Mouse (Mus musculus) olfactory bulb, adult 2 months (tissue): ENCODE results near the gene Lcn3. TPM values are rescaled to one million over a fixed set of nuclear protein-coding genes. Genes with fewer than 3 reads are reported as not detected.

Experiments used
- polyA plus RNA-seq: library from polyadenylated mRNA; stranded (reverse); fragments of >200 nt; gene quantifications from 2 replicates; pipeline ENCODE4 v1.2.4, GENCODE M21; 2012; ENCODE audit warnings: low replicate concordance; ENCODE audit not compliant: missing spikeins, insufficient read depth, insufficient read length

Lcn3 gene
- polyA plus RNA-seq, 1 experiment = not detected

Other genes starting within 250 kb of the Lcn3 start
- gene Traf2, start 218.6 kb upstream of the Lcn3 start, polyA plus RNA-seq = not detected in 2 replicates
- not detected in 2 replicates for gene Edf1, start 207.7 kb upstream of the Lcn3 start, polyA plus RNA-seq
- not detected in 2 replicates for gene Mamdc4, start 190.7 kb upstream of the Lcn3 start, polyA plus RNA-seq
- gene Phpt1, start 190.3 kb upstream of the Lcn3 start, polyA plus RNA-seq = not detected in 2 replicates
- not detected in 2 replicates for gene Ajm1, start 183.8 kb upstream of the Lcn3 start, polyA plus RNA-seq
- not detected in 2 replicates for gene Rabl6, start 157.0 kb upstream of the Lcn3 start, polyA plus RNA-seq
- not detected in 2 replicates for gene Ccdc183, start 147.9 kb upstream of the Lcn3 start, polyA plus RNA-seq
- not detected in 2 replicates for gene Tmem141, start 143.6 kb upstream of the Lcn3 start, polyA plus RNA-seq
- not detected in 2 replicates for gene Fcna, start 137.5 kb upstream of the Lcn3 start, polyA plus RNA-seq
- not detected in 2 replicates for gene Lcn8, start 112.4 kb upstream of the Lcn3 start, polyA plus RNA-seq
- not detected in 2 replicates for gene Lcn5, start 107.6 kb upstream of the Lcn3 start, polyA plus RNA-seq
- not detected in 2 replicates for gene Lcn6, start 88.8 kb upstream of the Lcn3 start, polyA plus RNA-seq
- gene Lcn10, start 82.8 kb upstream of the Lcn3 start, polyA plus RNA-seq = not detected in 2 replicates
- gene Obp2a, start 65.5 kb upstream of the Lcn3 start, polyA plus RNA-seq = not detected in 2 replicates
- gene Bmyc, start 58.8 kb upstream of the Lcn3 start, polyA plus RNA-seq = not detected in 2 replicates
- not detected in 2 replicates for gene Obp2b, start 28.6 kb upstream of the Lcn3 start, polyA plus RNA-seq
- not detected in 2 replicates for gene Lcn11, start 11.4 kb downstream of the Lcn3 start, polyA plus RNA-seq
- gene Gm13539, start 16.7 kb downstream of the Lcn3 start, polyA plus RNA-seq = not detected in 2 replicates
- not detected in 2 replicates for gene Glt6d1, start 50.3 kb downstream of the Lcn3 start, polyA plus RNA-seq
- not detected in 2 replicates for gene Lcn9, start 57.6 kb downstream of the Lcn3 start, polyA plus RNA-seq
- gene Sohlh1, start 81.7 kb downstream of the Lcn3 start, polyA plus RNA-seq = not detected in 2 replicates
- 206 and 256 TPM in 2 replicates for gene Kcnt1, start 98.2 kb downstream of the Lcn3 start, polyA plus RNA-seq
- gene Camsap1, start 217.7 kb downstream of the Lcn3 start, polyA plus RNA-seq = not detected in 2 replicates